Mouse (Mus musculus) T-helper 1 cell (primary cell): Measurements from ENCODE around the gene Srpk2.

Source experiments
- in situ Hi-C: fragments of 300-600 bp; cut with MboI, MseI; formaldehyde crosslinking; loops from one replicate; pipeline ENCODE4 v1.15.1; 2025; ENCODE audit warnings: high pct_unique_total_duplicates

Srpk2 gene

GRCm38 (mm10) chr5:23505578-23505977 is 178.8 kb downstream of the Srpk2 start:
- in situ Hi-C loops = loop anchor here (25.0 kb wide), 1 partner anchor 968 kb away; no protein-coding TSS in a partner anchor

DNA sequence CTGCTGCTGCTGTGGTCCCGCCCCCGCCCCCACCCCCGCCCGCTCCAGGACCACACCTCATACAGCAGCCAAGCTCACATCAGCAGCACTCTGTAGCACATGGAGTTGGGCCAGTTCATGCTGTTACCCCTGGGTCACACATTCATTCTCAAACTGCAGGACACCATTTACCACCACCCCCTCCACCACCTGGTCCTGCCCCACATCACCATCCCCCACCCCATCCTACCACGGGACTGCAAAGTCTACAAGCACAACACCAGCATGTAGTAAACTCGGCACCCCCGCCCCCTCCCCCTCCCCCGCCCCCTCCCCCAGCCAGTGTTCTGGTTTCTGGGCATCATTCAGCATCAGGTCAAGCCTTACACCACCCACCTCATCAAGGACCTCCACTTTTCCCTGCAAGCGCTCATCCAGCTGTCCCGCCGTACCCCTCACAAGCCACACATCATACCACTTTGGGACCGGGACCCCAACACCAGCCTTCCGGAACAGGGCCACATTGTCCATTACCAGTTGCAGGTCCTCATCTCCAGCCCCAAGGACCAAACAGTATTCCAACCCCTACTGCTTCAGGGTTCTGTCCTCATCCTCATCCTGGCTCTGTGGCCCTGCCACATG is 182.0 kb downstream of the Srpk2 start:
- in situ Hi-C loops = loop anchor here (25.0 kb wide), 1 partner anchor 965 kb away; no protein-coding TSS in a partner anchor

- in situ Hi-C loops = loop anchor here (25.0 kb wide), 1 partner anchor 964 kb away; no protein-coding TSS in a partner anchor
Observed at GRCm38 (mm10) chr5:23501582-23502316, 182.7 kb downstream of the Srpk2 start.

DNA sequence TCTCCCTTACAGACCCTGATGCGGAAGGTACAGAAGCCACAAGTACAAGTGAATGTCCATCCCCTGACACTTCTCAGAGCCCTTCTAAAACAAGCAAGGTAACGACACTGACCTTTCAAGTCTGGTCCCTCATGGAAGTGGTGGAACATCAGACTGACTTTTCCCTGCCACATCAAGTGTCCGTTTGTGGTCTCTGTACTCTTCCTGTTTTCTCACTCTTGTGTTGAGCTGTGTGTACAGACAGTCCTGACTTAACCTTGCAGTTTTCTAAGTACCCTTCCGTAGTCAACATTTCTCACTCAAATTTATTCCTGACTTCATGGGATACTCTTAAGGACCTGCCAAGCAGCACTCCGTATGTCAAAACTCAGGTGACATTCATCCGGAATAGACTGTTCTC is 183.7 kb downstream of the Srpk2 start:
- in situ Hi-C loops = loop anchor here (25.0 kb wide), 1 partner anchor 963 kb away; no protein-coding TSS in a partner anchor

GRCm38 (mm10) chr5:23499257-23499656 is 185.2 kb downstream of the Srpk2 start:
- in situ Hi-C loops = no loop called here

DNA sequence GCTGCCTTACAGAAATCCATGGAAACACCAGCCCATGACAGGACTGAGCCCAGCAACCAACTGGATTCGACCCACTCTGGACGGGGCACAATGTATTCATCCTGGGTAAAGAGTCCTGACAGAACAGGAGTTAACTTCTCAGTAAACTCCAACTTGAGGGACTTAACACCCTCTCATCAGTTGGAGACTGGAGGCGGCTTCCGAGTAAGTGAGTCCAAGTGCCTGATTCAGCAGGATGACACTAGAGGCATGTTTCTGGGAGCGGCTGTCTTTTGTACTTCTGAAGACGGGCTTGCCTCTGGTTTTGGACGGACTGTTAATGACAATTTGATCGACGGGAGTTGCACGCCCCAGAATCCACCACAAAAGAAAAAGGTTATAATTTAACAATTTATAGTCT is 186.5 kb downstream of the Srpk2 start:
- in situ Hi-C loops = no loop called here

DNA sequence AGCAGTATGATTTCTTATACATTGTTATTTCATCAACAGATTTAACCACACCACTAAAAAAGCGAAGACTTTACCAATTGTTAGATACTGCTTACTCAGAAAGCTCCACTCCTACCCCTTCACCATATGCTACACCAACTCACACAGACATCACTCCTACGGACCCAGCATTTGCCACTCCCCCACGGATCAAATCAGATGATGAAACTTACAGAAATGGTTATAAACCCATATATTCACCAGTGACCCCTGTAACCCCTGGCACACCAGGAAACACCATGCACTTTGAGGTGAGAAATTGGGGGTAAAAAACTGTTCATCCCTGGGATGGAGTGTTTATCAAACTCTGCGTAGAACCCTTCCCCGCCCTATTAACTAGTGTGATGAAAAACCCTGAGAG is 187.5 kb downstream of the Srpk2 start:
- in situ Hi-C loops = no loop called here

DNA sequence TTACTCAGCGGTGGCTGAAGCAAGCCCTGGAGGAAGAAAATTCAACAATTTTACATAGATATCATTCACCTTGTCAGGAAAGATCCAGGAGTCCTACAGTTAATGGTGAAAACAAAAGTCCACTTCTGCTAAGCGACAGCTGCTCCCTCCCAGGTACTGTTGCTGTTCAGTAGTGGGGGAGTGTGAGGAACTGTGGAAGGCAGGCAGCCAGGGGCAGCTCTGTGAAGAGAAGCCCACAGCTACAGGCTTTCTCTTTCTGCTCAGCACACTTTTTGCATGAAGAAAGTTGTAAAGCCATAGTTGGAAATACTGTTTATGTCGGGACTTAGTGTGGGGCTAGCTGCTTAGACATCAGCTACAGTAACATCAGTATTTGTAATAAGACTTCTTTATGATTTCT is 188.0 kb downstream of the Srpk2 start:
- in situ Hi-C loops = no loop called here

- in situ Hi-C loops = no loop called here
Observed at GRCm38 (mm10) chr5:23490797-23491196, 193.6 kb downstream of the Srpk2 start.

- in situ Hi-C loops = no loop called here
Observed at GRCm38 (mm10) chr5:23489231-23489630, 195.2 kb downstream of the Srpk2 start.

GRCm38 (mm10) chr5:23483811-23484210 is 200.6 kb downstream of the Srpk2 start:
- in situ Hi-C loops = no loop called here

DNA sequence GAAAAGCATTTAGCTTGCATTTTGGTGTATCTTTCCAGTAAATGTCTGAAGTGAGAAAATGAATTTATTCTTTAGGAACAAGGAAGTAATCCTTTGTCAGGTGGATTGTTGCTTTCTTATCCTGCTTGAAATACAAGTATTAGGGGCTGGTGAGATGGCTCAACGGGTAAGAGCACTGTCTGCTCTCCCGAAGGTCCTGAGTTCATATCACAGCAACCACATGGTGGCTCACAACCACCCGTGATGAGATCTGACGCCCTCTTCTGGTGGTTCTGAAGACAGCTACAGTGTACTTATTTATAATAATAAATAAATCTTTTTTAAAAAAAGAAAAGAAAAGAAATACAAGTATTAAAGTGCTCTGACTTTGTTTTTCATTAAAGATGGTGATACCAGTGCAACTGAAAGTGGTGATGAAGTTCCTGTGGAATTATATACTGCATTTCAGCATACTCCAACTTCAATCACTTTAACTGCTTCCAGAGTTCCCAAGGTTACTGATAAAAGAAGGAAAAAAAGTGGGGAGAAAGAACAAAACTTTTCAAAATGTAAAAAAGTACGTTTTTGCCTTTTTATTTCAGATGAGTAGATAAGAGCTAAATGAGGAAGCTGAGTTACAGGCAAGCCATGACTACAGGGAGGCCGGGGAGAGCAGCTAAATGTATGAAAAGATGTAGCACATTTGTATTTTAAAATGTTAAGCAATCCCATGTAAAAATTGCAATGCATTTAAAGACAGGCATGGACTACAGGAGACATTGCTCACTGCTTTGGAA is 211.1 kb downstream of the Srpk2 start:
- in situ Hi-C loops = loop anchor here (25.0 kb wide), 1 partner anchor 1686 kb away; the partner anchor contains the start of genes Dnajc2 and Psmc2

GRCm38 (mm10) chr5:23466546-23466945 is 217.9 kb downstream of the Srpk2 start:
- in situ Hi-C loops = loop anchor here (25.0 kb wide), 1 partner anchor 1679 kb away; the partner anchor contains the start of genes Dnajc2 and Psmc2

- in situ Hi-C loops = loop anchor here (25.0 kb wide), 1 partner anchor 1677 kb away; the partner anchor contains the start of genes Dnajc2 and Psmc2
Observed at GRCm38 (mm10) chr5:23464743-23465142, 219.7 kb downstream of the Srpk2 start.

- in situ Hi-C loops = loop anchor here (25.0 kb wide), 1 partner anchor 1677 kb away; the partner anchor contains the start of genes Dnajc2 and Psmc2
Observed at GRCm38 (mm10) chr5:23464247-23464646, 220.2 kb downstream of the Srpk2 start.

GRCm38 (mm10) chr5:23461688-23462087 is 222.7 kb downstream of the Srpk2 start:
- in situ Hi-C loops = loop anchor here (25.0 kb wide), 1 partner anchor 1674 kb away; the partner anchor contains the start of genes Dnajc2 and Psmc2

GRCm38 (mm10) chr5:23453561-23453960 is 230.9 kb downstream of the Srpk2 start:
- in situ Hi-C loops = loop anchor here (25.0 kb wide), 1 partner anchor 1666 kb away; the partner anchor contains the start of genes Dnajc2 and Psmc2
